Mouse (Mus musculus): ENCODE data around the gene Fpr-rs7.

The Fpr-rs7 gene

GRCm38 (mm10) chr17:20114126-20114525, at the start of gene Fpr-rs7:
Gene Fpr-rs7 (minus strand): TSS chr17:20114226.
- DNase-seq (ENCODE audit: low spot score in 2 of 2): no peak

- no peak for DNase-seq (ENCODE audit: low spot score in 2 of 2)
Observed at GRCm38 (mm10) chr17:20074090-20074489, 39.9 kb downstream of the Fpr-rs7 start.

- no peak for DNase-seq (ENCODE audit: low spot score in 2 of 2)
Observed at GRCm38 (mm10) chr17:20071656-20072396, 42.2 kb downstream of the Fpr-rs7 start.

Measured in spleen, postnatal 4 days (tissue).